Mouse (Mus musculus): Measurements from ENCODE around the gene Zfp740. TPM values are rescaled to one million over a fixed set of nuclear protein-coding genes. Genes with fewer than 3 reads are reported as not detected.
A peak's percentile ranks its signal among the peaks of the same experiment; 100 is the strongest.
"Not testable (repeated sequence)": the region's sequence is repeated elsewhere in the genome, so short reads cannot be mapped to it uniquely, and the experiment has no call there.

Gene Zfp740
- polyA plus RNA-seq, 1 experiment from 2014 or later: 64.9 TPM

DNA sequence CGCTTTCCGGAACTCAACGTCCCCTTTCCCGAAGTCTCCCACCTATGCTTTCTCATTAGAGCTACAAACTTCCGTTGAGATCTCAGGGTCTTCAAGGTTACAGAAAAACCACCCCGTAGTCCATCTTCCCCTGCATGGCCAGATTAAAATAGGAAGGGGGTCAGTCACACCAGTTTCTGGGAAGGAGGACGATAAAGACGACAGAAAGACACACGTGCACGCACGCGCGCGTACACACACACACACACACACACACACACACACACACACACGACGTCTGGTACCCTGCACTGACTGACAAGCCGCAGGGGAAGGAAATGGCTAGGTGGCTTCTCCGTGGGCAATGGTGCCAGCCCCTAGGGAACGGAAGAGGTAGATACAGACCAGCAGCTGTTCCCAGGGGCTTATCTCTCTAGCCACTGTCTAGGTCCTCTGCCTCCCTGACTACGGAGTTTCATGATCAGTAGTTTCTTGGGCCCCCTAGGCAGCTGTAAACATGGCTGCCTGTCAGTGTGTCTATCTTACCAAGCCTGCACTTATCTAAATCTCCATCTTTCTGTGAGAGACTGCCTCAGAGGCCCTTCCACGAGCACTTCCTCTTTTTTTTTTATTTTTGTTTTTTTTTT, 22.1 kb downstream of the Zfp740 start:
- DNase-seq (ENCODE audit: low spot score): peak; percentile 82

DNA sequence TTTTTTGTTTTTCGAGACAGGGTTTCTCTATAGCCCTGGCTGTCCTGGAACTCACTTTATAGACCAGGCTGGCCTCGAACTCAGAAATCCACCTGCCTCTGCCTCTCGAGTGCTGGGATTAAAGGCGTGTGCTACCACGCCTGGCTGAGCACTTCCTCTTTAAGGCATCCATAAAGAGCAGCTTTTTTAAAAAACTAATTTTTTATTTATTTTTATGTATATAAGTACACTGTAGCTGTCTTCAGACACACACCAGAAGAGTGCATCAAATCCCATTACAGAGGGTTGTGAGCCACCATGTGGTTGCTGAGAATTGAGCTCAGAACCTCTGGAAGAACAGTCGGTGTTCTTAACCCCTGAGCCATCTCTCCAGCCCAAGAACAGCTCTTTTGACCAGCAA, 22.6 kb downstream of the Zfp740 start:
- not testable (repeated sequence) for DNase-seq (ENCODE audit: low spot score)

DNA sequence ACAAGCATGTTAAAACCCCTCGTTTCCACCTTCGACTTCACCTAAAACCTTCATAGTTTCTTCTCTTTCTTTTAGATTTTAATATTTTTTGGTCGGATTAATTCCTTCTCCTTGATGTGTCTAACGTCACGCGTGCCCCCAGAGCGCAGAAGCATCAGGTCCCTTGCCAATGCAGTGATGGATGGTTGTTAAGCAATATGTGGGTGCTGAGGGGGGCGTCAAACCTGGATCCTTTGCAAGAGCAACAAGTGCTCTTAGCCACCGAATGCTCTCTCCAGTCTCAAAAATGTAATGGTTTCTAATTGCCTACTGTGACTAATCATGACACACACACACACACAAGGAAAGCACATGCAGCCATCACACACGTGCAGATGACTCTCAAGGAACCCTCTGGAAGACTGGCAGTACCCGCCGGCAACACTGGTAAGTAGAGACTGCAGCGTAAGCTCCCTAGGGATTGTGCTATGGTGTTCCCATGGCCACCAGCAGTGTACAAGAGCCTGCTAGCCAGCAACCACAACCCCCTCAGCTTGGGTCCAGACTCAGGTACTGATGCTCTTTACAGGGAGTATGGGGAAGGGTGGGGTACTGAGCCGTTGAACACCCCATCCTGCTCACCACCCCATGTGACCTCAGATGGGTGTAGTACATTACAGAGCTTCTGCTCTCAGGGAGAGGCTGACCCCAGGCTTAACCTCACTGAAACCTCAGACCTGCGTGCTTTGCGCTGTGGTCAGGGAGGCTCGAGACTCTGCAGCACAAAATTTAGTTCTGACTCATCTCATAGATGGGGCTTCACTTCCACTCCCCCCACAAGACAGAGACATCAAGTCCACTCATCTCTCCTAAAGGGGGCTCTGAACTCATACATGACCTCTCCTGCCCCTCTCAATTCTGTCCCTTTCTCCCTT, 27.6 kb downstream of the Zfp740 start:
- DNase-seq (ENCODE audit: low spot score): no peak

DNA sequence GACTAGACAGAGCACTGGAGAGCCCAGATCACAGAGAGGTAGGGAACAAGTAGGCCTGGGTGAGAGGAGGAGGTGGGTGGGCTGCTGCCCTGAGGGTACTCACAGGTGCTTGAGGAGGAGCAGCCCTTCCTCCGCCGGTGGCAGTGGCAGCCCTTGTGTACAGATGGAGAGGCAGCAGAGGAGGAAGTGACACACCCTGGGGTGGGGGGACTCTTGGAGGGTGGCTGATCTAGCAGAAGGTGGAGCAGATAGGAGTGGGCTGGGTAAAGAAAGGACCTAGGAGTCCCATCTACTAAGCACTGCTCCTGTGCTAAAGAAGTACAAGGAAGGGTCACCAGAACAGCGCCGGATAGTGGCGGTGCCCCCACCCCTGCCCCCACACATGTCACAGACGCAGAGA, 28.7 kb downstream of the Zfp740 start, which contains the start of gene Itgb7:
Itgb7 (minus strand) TSS at position 197 of the 400 bp plus-strand sequence.
- DNase-seq (ENCODE audit: low spot score): peak; percentile 78

DNA sequence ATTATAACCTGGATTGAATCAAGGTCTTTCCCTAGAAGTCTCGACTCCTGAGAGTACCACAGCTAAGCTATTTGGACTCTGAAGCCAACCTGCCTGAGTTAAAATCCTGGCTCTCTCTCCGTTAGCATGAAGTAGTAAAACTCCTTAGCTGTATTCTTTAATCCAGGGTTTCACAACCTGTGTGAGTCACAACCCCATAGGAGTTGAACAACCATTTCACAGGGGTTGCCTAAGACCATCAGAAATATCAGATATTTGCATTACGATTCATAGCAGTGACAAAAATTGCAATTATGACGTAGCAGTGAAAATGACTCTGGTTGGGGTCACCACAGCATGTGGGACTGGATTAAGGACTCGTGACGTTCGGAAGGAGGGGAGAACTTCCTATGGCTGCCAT, 29.7 kb downstream of the Zfp740 start:
- no peak for DNase-seq (ENCODE audit: low spot score)

DNA sequence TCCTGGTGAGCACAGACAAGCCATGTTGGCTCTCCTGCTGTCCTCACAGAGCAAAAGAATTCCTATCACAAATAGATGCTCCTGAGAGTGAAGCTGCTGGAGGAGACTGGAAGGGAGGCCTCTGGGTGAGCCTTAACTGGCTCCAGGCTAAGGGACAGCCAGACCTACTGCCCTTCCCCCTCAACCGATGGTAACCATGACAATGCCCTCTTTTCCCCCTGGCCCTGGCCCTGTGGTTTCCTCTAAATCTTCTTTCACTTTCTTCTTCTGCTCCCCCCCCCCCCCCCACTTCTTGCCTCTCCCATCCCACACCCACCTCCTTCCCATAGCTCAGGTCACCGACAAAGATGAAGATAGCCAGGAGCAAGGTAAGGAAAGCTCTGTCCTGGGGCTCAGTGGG, 30.8 kb downstream of the Zfp740 start:
- DNase-seq (ENCODE audit: low spot score): no peak

DNA sequence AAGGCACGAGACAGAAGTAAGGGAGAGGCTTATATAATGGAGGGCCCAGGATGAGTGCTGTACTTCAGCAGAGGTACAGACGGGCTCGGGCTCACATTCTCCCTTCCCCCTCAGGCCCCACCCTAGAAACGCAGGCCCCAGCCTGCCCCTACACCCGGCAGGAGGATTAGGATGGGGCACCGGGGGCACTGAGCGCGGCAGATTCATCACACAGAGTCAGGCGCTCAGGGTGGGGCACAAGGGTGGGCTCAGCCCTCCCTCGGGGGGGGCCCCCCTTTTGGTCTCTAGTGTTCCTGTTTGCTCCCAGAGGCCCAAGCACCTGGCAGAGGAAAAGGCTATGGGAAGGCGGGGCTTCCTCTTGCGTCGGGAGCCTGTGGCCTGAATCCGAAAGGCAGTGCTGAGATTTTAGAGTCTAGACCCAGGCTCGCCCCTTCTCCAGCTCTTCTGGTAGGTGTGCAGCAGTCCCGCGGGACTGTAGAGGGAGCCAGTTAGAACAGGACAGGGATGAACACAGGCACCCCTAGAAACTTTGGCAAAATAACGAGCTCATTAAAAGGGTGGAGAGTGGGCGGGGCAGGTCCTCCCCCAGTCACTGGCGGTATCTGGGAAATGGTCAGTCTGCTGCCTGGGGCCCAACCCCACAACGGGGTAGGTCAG, 32.5 kb downstream of the Zfp740 start:
- no peak for DNase-seq (ENCODE audit: low spot score)

DNA sequence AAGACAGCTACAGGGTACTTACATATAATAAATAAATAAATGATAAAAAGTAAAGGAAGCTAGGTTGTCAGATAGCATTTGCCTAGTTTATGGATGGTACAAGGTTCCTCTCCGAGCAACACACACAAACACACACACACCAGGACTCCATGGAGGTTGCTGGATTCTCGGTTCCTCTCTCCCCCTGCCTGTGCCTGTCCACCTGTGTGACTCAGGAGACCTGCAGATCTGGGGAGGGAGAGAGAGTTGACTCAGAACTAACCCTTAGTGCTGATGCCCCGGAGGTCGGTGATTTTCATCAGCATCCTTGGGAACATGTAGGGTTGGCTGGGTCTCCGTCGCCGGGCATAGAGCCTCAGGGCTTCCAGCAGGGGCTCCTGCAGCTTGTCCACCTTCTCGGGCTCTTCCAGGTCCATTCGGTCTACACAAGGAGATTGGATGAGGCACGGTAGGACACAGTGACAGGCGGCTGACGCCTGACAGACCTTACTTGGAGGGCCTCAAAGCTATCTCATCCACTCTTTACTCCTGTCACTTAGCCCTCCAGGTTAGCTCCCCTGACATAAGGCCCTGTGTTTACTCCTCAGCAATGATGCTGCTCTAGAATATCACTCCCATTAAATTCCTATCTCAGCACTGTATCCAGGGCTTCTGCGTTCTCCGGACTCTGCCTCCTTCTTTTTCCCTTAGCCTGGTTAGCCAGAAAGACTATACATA, 35.7 kb downstream of the Zfp740 start:
- DNase-seq (ENCODE audit: low spot score): no peak

DNA sequence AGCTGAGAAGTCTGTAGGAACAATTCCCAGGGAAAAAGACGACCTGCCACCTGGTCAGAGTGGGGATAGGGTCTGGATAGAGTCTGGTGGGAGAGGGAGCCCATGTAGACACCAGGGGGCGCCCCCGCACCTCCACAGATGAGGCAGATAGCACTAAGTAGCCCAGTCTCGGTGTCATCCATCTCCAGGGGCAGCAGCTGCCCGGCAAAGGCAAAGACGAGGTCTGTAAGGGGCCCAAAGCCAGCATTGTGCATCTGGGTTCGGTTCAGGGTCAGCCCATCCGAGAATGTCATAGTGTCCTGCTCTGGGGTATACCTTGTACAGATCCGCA, 36.2 kb downstream of the Zfp740 start:
- DNase-seq (ENCODE audit: low spot score): peak; percentile 71

DNA sequence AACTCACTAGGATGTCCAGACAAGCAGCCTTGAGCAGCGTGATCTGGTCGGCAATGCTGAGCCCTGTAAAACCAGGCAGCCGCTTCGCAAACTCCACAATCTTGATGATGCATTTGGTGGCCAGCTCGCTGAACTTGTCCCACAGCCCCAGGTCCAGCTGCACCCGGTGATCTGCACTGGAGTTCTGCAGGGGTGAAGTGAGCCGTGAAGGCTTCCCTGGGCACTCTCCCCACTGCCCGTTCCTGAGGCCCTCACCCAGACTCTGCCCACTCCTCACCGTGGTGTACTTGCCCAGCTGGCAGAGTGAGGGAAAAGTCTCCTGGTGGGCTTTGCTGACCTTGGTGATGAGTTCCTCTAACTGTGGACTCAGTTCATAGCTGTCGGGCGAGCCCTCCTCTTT, 36.8 kb downstream of the Zfp740 start:
- no peak for DNase-seq (ENCODE audit: low spot score)

DNA sequence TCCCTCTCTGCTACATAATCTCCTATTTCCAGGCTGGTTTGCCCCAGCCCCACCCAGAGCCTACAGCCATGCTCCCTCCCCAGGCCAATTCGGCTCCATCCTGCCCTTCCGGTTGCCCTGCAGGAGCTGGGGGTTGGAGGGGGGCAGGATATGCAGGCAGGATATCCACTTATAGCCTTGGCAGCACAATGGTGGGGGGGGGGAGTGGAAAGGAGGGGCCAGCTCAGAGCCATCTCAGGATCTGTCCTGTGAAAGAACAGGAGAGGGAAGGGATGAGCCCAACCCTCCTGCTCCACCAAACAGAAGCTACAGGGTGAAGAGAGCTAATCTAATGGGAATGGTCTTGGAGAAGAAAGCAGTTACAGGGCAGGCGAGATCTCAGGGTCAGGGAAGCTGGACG, 37.6 kb downstream of the Zfp740 start:
- no peak for DNase-seq (ENCODE audit: low spot score)

DNA sequence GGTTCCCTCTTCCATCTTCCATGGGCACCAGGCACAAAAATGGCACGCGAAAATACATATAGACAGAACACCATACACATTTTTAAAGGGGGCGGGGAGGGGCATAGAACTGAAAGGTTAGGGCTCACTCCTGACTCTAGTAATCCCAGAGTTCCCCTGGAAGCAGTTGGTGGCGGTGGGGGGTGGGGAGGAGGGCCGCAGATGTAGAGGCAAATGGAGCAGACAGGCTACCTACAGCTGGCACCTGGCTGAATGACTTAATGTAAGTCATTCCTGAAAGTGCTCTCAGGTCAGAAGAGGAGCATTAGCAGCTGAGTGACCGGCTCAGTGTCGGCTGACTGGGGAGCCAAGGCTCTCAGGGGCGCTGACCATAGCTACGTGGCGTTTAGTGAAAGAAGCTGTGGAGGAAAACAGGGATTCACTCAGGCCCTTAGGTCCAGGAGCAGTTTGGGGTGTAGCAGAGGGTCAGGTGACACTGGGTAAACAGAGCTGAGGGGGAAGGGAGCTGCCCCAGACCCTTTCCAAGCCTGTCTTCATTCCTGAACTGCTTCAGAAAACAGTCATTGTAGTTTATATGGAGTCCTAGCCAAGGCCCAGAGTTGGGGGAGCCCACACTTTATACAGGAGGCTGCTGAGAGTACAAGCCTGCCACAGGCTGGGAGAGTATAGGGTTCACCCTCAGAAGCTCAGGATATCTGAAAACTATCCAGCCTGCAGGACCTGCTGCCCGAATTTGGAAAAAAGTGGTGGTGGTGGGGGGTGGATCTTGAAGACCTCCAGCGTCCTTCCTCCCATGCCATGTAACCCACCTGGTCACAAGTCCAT, 39.6 kb downstream of the Zfp740 start:
- no peak for DNase-seq (ENCODE audit: low spot score)

DNA sequence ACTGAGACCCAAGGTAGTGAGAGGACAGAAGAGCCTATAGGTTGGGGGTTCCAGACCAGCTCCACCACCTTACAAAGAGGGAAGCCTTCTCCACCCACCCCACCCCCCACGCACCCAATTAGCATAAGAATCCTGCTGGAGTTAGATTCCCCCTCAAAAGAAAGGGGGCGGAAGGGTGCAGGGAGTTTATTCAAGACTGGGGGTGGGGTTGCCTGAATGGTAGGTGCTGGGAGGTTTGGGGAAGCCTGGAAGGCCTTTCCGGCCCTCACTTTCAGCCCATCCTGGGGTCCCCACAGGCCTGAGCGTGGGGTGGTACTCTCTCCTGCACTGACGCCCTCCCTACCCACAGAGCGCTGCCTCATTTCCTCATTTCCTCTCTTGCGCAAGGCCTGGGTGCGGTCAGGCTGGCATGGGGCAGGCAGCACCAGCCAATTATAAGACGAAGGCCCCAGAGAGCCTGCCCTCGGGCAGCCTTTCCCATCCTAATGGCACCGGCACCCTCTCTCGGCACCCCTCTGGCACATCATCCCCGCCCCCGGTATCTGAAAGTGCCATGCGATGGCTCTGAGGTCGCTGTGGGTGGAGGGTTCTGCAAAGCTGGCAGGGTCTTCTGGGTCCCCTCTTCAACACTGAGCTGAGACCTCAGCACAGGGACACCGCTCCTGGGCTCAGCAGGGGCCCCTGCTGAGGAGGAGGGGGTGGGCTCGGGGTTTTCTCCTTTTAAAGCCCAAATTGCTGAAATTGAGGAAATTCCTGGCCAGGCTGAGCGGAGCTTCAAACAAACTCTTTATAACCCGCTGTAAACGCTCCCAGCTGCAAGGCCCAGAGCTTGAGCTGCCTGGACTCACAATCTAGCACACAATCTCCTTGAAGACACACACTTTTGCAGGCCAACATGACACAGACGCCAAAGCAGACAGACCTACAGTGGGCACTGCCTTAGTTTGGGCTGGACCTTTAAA, 40.5 kb downstream of the Zfp740 start:
- no peak for DNase-seq (ENCODE audit: low spot score)

DNA sequence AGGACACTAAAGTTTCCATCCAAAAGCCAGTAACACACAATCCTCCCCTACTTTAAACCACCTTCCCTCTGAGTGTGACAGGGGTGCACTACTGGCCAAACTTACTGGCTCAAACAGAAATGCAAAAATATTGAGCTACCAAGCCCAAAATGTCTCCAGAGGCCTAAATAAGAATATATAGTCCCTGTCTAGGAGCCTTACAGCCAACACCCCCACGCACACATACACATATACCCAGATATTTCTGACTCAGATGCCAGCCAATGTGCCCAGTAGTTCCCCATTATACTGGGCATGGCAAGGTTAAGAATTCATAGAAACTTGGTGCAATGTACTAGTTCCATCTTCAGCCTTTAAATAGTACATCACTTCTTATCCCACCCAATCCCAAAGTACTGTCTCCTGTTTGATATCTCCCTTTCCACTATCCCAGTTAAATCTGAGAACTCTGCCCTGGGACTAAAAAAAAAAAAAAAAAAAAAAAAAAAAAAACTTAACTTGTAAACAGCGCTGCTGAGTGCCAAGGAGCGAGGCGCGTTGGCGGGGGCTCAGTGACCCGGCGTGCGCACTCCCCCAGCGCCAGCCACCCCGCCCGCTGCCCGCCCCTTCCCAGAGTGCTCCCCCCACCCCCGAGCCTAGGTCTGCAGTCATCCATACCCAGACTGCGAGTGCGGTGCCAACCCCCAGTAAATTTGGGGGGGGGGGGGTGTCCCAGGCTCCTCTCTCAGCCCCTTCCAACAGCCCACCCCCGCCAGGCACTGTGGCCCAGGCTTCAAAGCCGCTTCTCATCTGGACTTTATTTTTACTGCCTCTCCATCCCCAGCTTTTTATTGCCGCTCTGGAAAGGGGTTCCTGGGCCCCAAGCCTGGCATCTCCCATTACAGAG, 41.5 kb downstream of the Zfp740 start:
- DNase-seq (ENCODE audit: low spot score): no peak

DNA sequence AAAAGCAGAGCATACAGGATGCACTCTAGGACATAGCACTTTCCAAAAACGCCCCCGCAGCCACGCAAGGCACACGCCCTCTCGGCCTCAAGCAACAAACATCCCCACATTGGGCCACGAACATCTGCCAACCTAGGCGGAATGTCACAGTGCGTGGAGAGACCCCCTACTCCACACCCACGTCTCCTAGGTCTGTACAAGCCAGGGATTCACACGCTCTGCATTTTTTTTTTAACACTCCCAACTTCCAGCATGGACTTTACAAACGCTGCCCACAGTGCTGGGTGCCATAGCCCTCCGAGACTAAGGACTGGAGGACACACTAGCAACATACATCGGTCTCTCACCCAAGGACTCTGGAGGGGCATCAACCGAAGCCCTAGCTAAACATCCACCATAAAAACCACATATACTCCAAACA, 42.4 kb downstream of the Zfp740 start:
- no peak for DNase-seq (ENCODE audit: low spot score)

DNA sequence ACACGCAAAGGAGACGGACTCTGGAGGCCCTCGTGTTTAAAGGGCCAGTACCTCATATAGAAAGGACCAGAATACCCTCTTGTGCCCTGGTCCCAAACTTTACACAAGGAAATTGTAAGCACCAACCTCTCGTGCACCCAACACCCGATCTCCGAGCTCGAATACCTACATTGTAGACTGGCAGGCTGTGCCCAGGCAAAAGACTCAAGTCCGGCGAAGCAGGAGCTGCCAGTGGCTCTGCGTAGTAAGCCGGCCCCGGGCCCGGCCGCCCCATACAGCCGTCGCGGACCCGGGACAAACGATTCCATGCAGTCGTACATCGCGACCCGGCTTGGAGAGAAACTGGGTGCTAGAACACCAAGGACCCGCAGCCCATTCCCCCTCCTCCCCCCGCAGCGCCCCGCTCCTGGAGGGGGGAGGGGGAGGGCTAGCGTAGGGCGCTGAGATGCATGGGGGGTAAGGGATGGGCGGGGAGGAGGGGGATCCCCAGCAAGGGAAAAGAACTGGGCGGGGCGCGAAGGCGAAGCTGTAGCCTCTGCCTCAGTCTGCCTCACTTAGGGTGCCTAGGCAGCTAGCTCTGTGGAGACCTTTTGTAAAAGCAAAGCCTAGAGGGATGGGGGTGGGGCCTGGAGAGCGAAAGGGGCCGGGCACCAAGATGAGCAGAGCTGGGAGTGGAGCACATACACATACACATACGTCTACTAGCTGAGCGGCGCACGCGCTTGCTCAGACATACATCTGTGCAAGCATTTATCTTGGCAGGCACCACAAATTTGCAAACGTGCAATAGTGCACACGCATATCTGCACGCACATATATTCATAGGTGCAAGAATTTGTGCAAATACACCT, 43.1 kb downstream of the Zfp740 start:
- DNase-seq (ENCODE audit: low spot score): peak; percentile 63

DNA sequence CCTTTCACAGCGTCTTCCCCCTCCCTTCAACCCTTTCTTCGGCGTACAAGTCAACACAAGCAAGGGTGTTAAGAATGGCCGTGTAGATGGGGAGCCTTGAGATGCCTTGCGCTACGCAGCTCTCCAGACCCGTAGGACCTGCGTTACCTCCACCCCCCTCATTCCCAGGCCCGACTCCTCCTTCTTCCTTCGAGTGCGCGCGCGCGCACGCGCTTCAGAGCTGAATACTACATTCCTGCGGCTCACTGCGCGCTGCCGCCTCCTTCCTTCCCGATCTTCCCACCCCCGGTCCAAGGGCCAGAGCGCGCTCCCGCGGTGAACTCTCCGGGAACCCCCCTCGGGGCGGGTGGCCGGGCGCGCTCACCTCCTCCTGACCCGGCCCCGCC, 43.8 kb downstream of the Zfp740 start:
- peak; percentile 60 for DNase-seq (ENCODE audit: low spot score)
